7 mouse cellular contexts compared by ENCODE assay signal in the genomic region with DNA sequence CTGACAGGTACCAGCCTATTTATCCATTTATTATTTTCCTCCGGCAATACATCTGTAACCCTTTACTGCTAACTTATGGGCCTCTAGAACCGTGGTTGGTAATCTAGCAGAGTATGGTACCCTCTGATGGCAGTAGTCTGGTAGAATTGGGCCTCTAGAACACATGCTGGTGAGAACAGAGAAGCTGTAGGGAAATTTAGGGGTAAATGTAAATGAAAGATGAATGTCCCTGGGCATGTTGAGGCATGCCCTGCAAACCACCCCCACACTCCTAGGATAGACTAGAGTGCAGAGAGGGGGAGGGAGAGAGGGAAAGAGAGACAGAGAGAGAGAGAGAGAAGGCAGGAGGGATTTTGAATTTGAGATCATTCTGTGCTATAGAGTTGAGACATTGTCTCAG. TPM values are rescaled to one million over a fixed set of nuclear protein-coding genes. Genes with fewer than 3 reads are reported as not detected.
DNase-seq lines count a peak whose midpoint lies in the region; ATAC-seq and TF ChIP-seq lines count a peak whose summit lies in the region.

No protein-coding gene starts in this region.

- DNase-seq in 416B (ENCODE audit: low read depth) = peak; percentile 45
- peak; percentile 80 for DNase-seq in CH12.LX (ENCODE audit: extremely low read depth)
- DNase-seq in forebrain, embryonic 14.5 days (ENCODE audit: low spot score) = no peak
- DNase-seq in liver, embryonic 14.5 days (ENCODE audit: low read depth in 3 of 3, low spot score in 3 of 3) = no peak
- no peak for DNase-seq in adrenal gland, adult 18-20 months (ENCODE audit: low spot score in 2 of 2)
- DNase-seq in right cerebral cortex, postnatal 14 days = no peak
- no peak for DNase-seq in kidney, postnatal 4 days

- no peaks in the 10 kb centered on the region for H3K27me3 ChIP-seq in CH12.LX (replicated peaks)
- no peaks in the 10 kb centered on the region for H3K27me3 ChIP-seq in forebrain, embryonic 14.5 days (replicated peaks; ENCODE audit: control insufficient read depth, insufficient read depth, low read length)
- no peaks in the 10 kb centered on the region for H3K27me3 ChIP-seq in liver, embryonic 14.5 days (ENCODE audit: control insufficient read depth, insufficient read depth, low read length)

- WGBS in forebrain, embryonic 14.5 days = 34% methylated on average over 2 of the region's 2 CpGs
- WGBS in liver, embryonic 14.5 days (ENCODE audit: insufficient replicate concordance) = 45% methylated on average over 2 of the region's 2 CpGs

- H3K36me3 ChIP-seq in CH12.LX (replicated peaks in 1 of 2; ENCODE audit: control insufficient read depth in 1 of 2, insufficient read depth in 1 of 2, low read length in 1 of 2) = peaks cover 22 to 50% of the 10 kb centered on the region in 2 experiments
- peaks cover 7% of the 10 kb centered on the region; the same call in 1 of the 2 replicates for H3K36me3 ChIP-seq in forebrain, embryonic 14.5 days (ENCODE audit: control insufficient read depth, insufficient read depth, low read length)
- no peaks in the 10 kb centered on the region; the same call in 1 of the 2 replicates for H3K36me3 ChIP-seq in liver, embryonic 14.5 days (replicated peaks; ENCODE audit: control insufficient read depth, insufficient read depth, low read depth)

- TF ChIP-seq RAD21 in CH12.LX (IDR thresholded peaks at IDR 0.05; ENCODE audit: low read depth, low read length) = no peak

- H3K9me3 ChIP-seq in CH12.LX (replicated peaks; ENCODE audit: low read length) = no peaks in the 10 kb centered on the region
- no peaks in the 10 kb centered on the region for H3K9me3 ChIP-seq in forebrain, embryonic 14.5 days (replicated peaks; ENCODE audit: control insufficient read depth, low read length)
- H3K9me3 ChIP-seq in liver, embryonic 14.5 days (ENCODE audit: control insufficient read depth, low read length) = no peaks in the 10 kb centered on the region

- H3K27ac ChIP-seq in CH12.LX (ENCODE audit: insufficient read depth, low read depth) = peak overlapping the region; percentile 90
- H3K27ac ChIP-seq in forebrain, embryonic 14.5 days (ENCODE audit: low read depth, low read length) = no peak overlapping the region
- no peak overlapping the region for H3K27ac ChIP-seq in liver, embryonic 14.5 days

- H3K4me1 ChIP-seq in CH12.LX (ENCODE audit: control insufficient read depth in 1 of 2, insufficient read depth in 2 of 2) = peaks cover 11 to 50% of the 10 kb centered on the region in 2 experiments
- H3K4me1 ChIP-seq in forebrain, embryonic 14.5 days (ENCODE audit: control insufficient read depth, insufficient read depth, low read length) = peaks cover 19% of the 10 kb centered on the region
- H3K4me1 ChIP-seq in liver, embryonic 14.5 days (replicated peaks; ENCODE audit: control insufficient read depth in 2 of 2, insufficient read depth in 2 of 2, low read length in 1 of 2) = peaks cover 10 to 29% of the 10 kb centered on the region in 2 experiments; a peak in 3 of 4 replicates

- H3K9ac ChIP-seq in CH12.LX (ENCODE audit: insufficient read depth, low read depth) = peak overlapping the region; percentile 79
- H3K9ac ChIP-seq in forebrain, embryonic 14.5 days (ENCODE audit: low read length) = peak overlapping the region; percentile 63
- peak overlapping the region; percentile 64 for H3K9ac ChIP-seq in liver, embryonic 14.5 days (replicated peaks)

- peaks cover 8% of the 10 kb centered on the region; the same call in 1 of the 2 replicates for H3K79me2 ChIP-seq in CH12.LX (replicated peaks; ENCODE audit: control insufficient read depth, extremely low read depth, insufficient read depth, poor library complexity, severe bottlenecking)

- no peak for TF ChIP-seq CTCF in CH12.LX (conservative IDR thresholded peaks at IDR 0.05 in 1 of 2, IDR thresholded peaks at IDR 0.05 in 1 of 2; ENCODE audit: low read depth in 2 of 2, low read length in 2 of 2)
- no peak for TF ChIP-seq CTCF in liver, embryonic 14.5 days (IDR thresholded peaks at IDR 0.05; ENCODE audit: low read depth)

- H3K4me2 ChIP-seq in CH12.LX (ENCODE audit: insufficient read depth, low read depth, poor library complexity, severe bottlenecking) = peak overlapping the region; percentile 39
- H3K4me2 ChIP-seq in forebrain, embryonic 14.5 days (ENCODE audit: low read length) = peak overlapping the region; percentile 55
- peak overlapping the region; percentile 82 for H3K4me2 ChIP-seq in liver, embryonic 14.5 days (ENCODE audit: low read depth)

- dilution Hi-C loops in CH12.LX (cut with MboI; ENCODE audit: extremely low pct_ligation_motif_present, extremely low pct_unique_long_range_greater_than_20kb, low sequenced_read_pairs) = no loop called here

- ATAC-seq in forebrain, embryonic 14.5 days = no peak
- ATAC-seq in liver, embryonic 14.5 days (ENCODE audit: insufficient read depth) = no peak

- H3K4me3 ChIP-seq in CH12.LX (replicated peaks in 1 of 3; ENCODE audit: low read depth in 2 of 3, low read length in 2 of 3, poor library complexity in 1 of 3) = peak overlapping the region; percentile 71 to 93 (median 78)
- peak overlapping the region; percentile 48 for H3K4me3 ChIP-seq in forebrain, embryonic 14.5 days (ENCODE audit: low read depth, low read length)
- peak overlapping the region; percentile 74 to 77 for H3K4me3 ChIP-seq in liver, embryonic 14.5 days (ENCODE audit: insufficient read depth in 1 of 2, low read depth in 2 of 2, low read length in 2 of 2)

- peak; percentile 3; the same call in 1 of the 2 replicates for TF ChIP-seq POLR2A in CH12.LX (IDR thresholded peaks at IDR 0.05; ENCODE audit: low read depth, low read length)

- peak; percentile 79 for TF ChIP-seq EP300 in CH12.LX (IDR thresholded peaks at IDR 0.05; ENCODE audit: low read length)
- no peak for TF ChIP-seq EP300 in liver, embryonic 14.5 days (IDR thresholded peaks at IDR 0.05; ENCODE audit: low read depth)

- in situ Hi-C loops in CH12.LX (cut with MboI; ENCODE audit: low pct_ligation_motif_present, low pct_unique_long_range_greater_than_20kb, low sequenced_read_pairs) = loop anchor here (10.0 kb wide), 1 partner anchor 220 kb away; no protein-coding TSS in a partner anchor

TF ChIP-seq in CH12.LX, 34 proteins besides CTCF, POLR2A, EP300 and RAD21:
- TF ChIP-seq SIN3A (IDR thresholded peaks at IDR 0.05; ENCODE audit: low read length) (peak; percentile 90; the same call in 1 of the 2 replicates), MYC (IDR thresholded peaks at IDR 0.05; ENCODE audit: low read depth, low read length) (peak; percentile 91), BHLHE40 (IDR thresholded peaks at IDR 0.05; ENCODE audit: low read depth, low read length) (peak; percentile 76), GABPA (IDR thresholded peaks at IDR 0.05; ENCODE audit: insufficient replicate concordance, low read depth, low read length) (no peak), JUN (IDR thresholded peaks at IDR 0.05; ENCODE audit: insufficient read depth, low read depth, low read length) (no peak), TCF12 (IDR thresholded peaks at IDR 0.05; ENCODE audit: low read depth, low read length) (peak; percentile 76; the same call in 1 of the 2 replicates), NELFE (IDR thresholded peaks at IDR 0.05; ENCODE audit: low read depth, low read length) (no peak), IRF4 (IDR thresholded peaks at IDR 0.05; ENCODE audit: low read depth, low read length) (peak; percentile 85), ETS1 (conservative IDR thresholded peaks at IDR 0.05; ENCODE audit: low read depth, low read length) (peak; percentile 55), MXI1 (IDR thresholded peaks at IDR 0.05; ENCODE audit: low read depth, low read length) (peak; percentile 61), MEF2A (IDR thresholded peaks at IDR 0.05; ENCODE audit: borderline replicate concordance, low read depth, low read length) (peak; percentile 83), TBP (conservative IDR thresholded peaks at IDR 0.05; ENCODE audit: low read depth, low read length) (peak; percentile 73), CHD1 (IDR thresholded peaks at IDR 0.05; ENCODE audit: low read depth, low read length) (peak; percentile 100), CHD2 (IDR thresholded peaks at IDR 0.05; ENCODE audit: low read length) (peak; percentile 93)

RNA-seq across cellular contexts. Expression of gene Psrc1, which starts 0.8 kb away (rescaled TPM):
- total RNA-seq in CH12.LX (2012; rRNA removed) = 76.2 and 89.1 TPM in 2 replicates
- 105 and 106 TPM in 2 replicates for total RNA-seq in CH12.LX (2014; rRNA removed)
- polyA plus RNA-seq in CH12.LX (2012; ENCODE audit: insufficient read length, low read depth) = 101 and 108 TPM in 2 replicates
- polyA plus RNA-seq in forebrain, embryonic 14.5 days (2014; fragmentation: Nextera tagmentation; extraction: Ambion mirVana) = 32.6 and 42.0 TPM in 2 replicates
- polyA plus RNA-seq in liver, embryonic 14.5 days (2012; rRNA removed) = 18.3 and 20.3 TPM in 2 replicates
- 12.3 and 15.7 TPM in 2 replicates for polyA plus RNA-seq in liver, embryonic 14.5 days (2014; fragmentation: Nextera tagmentation; extraction: Ambion mirVana)
- 1 to 10 TPM; 1.7 to 1.8 TPM for total RNA-seq in adrenal gland, adult 18-20 months (2021)

RNA-seq across cellular contexts. Expression of gene Mybphl, which starts 19.7 kb away (rescaled TPM):
- total RNA-seq in CH12.LX (2012; rRNA removed) (not detected in 2 replicates), CH12.LX (2014; rRNA removed) (not detected in 2 replicates)
- polyA plus RNA-seq in CH12.LX (2012; ENCODE audit: insufficient read length, low read depth) = not detected in 2 replicates
- polyA plus RNA-seq in forebrain, embryonic 14.5 days (2014; fragmentation: Nextera tagmentation; extraction: Ambion mirVana) = not detected in 2 replicates
- 0.17 and 0.20 TPM in 2 replicates for polyA plus RNA-seq in liver, embryonic 14.5 days (2012; rRNA removed)
- 0.10 and 0.39 TPM in 2 replicates for polyA plus RNA-seq in liver, embryonic 14.5 days (2014; fragmentation: Nextera tagmentation; extraction: Ambion mirVana)
- not detected for total RNA-seq in adrenal gland, adult 18-20 months (2021)

RNA-seq across cellular contexts. Expression of gene Celsr2, which starts 30.9 kb away (rescaled TPM):
- total RNA-seq in CH12.LX (2012; rRNA removed) (not detected in 2 replicates), CH12.LX (2014; rRNA removed) (not detected in 2 replicates)
- polyA plus RNA-seq in CH12.LX (2012; ENCODE audit: insufficient read length, low read depth) = not detected in 2 replicates
- 38.4 and 39.9 TPM in 2 replicates for polyA plus RNA-seq in forebrain, embryonic 14.5 days (2014; fragmentation: Nextera tagmentation; extraction: Ambion mirVana)
- 0.38 and 0.64 TPM in 2 replicates for polyA plus RNA-seq in liver, embryonic 14.5 days (2012; rRNA removed)
- polyA plus RNA-seq in liver, embryonic 14.5 days (2014; fragmentation: Nextera tagmentation; extraction: Ambion mirVana) = 0.22 and 0.27 TPM in 2 replicates
- 1 to 10 TPM; 4.4 to 7.0 TPM for total RNA-seq in adrenal gland, adult 18-20 months (2021)

Comparison
In these comparisons a context has a peak if more than half of its experiments do, and no peak if none do; other contexts are left out.
1. DNase-seq: peak in 416B (single experiment) and CH12.LX (single experiment); none in forebrain, embryonic 14.5 days (single experiment), liver, embryonic 14.5 days (0 of 3), adrenal gland, adult 18-20 months (0 of 2), right cerebral cortex, postnatal 14 days (single experiment) and kidney, postnatal 4 days (0 of 2).
2. RNA of gene Celsr2, which starts 30.9 kb away (polyA plus RNA-seq): 38.4 to 39.9 TPM in forebrain, embryonic 14.5 days; 0.22 to 0.64 TPM in liver, embryonic 14.5 days and not detected in CH12.LX; every median in the first group is over 10 times any median in the second.
3. Peak in every context shown above with its lines, with median percentiles within 50 percentile points of each other: H3K4me2 ChIP-seq, H3K4me3 ChIP-seq and H3K9ac ChIP-seq.